Mouse (Mus musculus) mouse embryonic stem cell (cell line): ENCODE data around the gene Pspc1.

Experiments used
- in situ Hi-C, 2 experiments: fragments of 300-500 bp; cut with MboI; formaldehyde crosslinking; loops; 1 replicate in 1 of 2; 3 replicates in 1 of 2; pipeline ENCODE4 v1.14.3; 2019 to 2020; ENCODE audit warnings: low sequenced_read_pairs in 2 of 2, low pct_unique_long_range_greater_than_20kb in 1 of 2, mixed read lengths in 1 of 2; ENCODE audit not compliant: unreplicated experiment in 1 of 2

Pspc1 gene

DNA sequence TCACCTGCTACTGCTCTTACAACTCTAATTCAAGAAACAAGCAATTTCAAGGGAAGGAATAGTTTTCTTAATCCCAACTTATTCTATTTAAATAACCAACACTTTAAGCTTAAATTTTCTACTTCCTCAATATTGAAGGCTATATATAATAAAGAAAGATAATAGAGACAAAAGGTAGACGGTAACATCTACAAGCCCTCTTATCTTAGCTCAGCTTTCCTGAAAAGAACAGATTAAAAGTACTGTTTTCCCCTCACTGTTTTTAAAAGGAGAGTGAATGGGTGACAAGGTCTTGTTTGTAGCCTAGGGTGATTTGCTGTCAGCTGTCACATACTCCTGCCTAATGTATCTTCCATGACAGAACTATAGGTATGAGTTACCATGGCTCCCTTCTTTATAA is 51.6 kb downstream of the Pspc1 start:
- in situ Hi-C loops: no loop called here

DNA sequence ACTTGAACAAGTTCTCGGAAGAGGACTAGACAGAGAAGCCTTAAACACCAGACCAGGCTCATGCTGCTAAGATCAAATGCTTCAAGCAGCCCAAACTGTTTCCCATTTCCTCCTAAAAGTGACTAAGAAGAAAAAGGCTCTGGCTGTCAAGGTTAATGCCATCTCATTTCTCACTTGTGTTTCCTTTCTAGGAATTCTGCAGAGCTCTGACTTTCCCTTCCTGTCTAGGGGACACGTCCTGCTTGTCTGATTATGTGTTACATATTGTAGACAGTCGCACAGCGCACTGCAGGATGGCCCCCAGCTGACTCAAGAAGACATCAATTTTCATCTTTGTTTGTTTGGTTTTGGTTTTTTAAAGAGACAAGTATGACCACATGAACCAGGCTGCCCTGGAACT is 72.4 kb downstream of the Pspc1 start:
- in situ Hi-C loops: no loop called here

DNA sequence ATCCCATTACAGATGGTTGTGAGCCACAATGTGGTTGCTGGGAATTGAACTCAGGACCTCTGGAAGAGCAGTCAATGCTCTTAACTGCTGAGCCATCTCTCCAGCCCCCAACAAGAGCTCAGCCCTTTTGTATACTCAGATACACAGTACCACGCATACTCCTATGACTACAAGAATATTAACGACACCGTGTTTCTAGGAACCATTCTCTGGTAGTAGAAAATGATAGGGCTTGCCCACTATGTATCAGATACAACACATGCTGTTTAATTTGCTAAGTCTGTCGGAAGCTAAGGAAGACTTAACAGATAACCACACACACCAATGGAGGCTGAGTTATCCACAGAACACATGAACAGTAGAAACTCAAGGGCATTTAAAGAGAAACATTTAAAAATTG is 75.5 kb downstream of the Pspc1 start:
- in situ Hi-C loops: no loop called here

DNA sequence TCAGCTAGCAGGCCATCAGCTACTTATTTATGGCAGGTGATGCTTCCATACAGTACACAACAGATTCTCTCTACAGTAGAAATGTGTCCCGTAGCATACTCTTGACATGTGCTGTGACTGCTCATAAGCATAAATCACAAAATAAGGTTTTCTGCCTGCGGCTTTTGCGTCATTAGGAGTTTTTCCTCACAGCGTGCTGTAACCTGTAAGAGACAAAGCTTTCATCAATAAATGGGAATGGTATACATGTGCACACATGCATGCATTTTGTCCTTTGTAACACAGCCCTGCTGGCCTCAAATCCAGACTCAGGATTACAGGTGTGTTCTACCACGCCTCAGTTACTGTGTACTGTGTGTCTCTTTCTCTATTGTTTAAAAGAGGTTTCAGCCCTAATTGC is 80.3 kb downstream of the Pspc1 start:
- in situ Hi-C loops: loop anchor here in 1 of 2 experiments (25.0 kb wide), 1 partner anchor 261 kb away; no protein-coding TSS in a partner anchor

GRCm38 (mm10) chr14:56695495-56695894 is 82.6 kb downstream of the Pspc1 start:
- in situ Hi-C loops: loop anchor here in 1 of 2 experiments (25.0 kb wide), 1 partner anchor 258 kb away; no protein-coding TSS in a partner anchor

GRCm38 (mm10) chr14:56689766-56690165 is 88.3 kb downstream of the Pspc1 start:
- in situ Hi-C loops: loop anchor here in 1 of 2 experiments (25.0 kb wide), 1 partner anchor 252 kb away; no protein-coding TSS in a partner anchor

DNA sequence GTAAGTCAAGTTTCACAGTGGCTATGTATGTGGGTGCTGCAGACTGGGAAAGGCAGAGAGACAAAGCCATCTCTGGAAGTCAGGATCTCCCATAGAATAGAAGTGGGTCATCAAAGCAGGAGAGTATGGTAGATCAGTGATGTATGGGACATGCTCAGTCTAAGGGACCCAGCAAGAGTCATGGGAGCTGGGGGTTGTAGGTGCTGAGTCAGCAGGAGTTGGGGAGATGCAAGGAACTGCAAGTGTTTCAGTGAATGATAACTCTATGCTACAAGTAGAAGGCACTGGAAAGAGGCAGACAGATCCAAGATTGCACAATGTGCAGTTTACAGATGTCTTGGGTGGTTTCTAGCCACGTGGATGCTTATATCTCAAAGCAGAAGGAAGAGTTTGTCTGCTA is 89.0 kb downstream of the Pspc1 start:
- in situ Hi-C loops: loop anchor here in 1 of 2 experiments (25.0 kb wide), 1 partner anchor 252 kb away; no protein-coding TSS in a partner anchor

DNA sequence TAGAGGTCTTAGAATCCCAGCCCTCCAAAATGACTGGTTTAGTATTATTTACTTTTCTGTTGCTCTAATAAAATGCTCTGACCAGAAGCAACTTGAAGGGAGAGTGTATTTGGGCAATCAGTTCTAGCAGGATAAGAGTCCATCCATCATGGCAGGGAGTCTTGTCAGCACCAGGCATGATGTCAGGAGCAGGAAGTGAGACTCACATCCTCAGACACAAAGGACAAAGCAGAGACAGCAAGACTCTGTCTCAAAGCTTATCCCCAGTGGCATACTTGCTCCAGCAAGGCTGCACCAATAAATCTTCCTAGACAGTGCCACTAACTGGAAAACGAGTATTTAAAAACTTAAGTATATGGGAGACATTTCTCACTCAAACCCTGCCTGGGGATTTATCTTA is 92.7 kb downstream of the Pspc1 start:
- in situ Hi-C loops: loop anchor here in 1 of 2 experiments (25.0 kb wide), 1 partner anchor 248 kb away; no protein-coding TSS in a partner anchor
